21 mouse cellular contexts compared by ENCODE assay signal in the genomic region with DNA sequence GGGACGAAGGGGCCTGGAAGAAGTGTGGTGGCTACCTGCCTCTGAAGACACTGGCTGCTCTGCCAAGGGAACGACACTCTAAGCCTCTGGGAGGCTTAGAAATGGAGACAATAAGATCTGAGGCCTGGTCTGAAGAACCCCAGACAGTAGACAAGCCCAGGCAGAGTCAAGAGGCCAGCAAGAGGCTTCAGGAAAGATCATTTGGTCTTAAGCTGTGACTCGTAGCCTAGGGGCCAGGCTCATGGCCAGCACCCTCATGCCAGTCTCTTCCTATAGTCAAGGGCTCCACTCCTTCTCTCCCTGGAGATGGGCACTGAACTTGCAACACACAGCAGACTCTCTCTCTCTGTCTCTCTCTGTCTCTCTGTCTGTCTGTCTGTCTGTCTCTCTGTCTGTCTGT. TPM values are rescaled to one million over a fixed set of nuclear protein-coding genes. Genes with fewer than 3 reads are reported as not detected.
DNase-seq lines count a peak whose midpoint lies in the region; ATAC-seq and TF ChIP-seq lines count a peak whose summit lies in the region.
"Had no signal": no experiment of that assay in that cellular context is flagged by ENCODE, and none has a peak within 500 bp of the region (broad histone marks: within the 10 kb centered on the region; RNA-seq: fewer than 3 reads in every experiment).

No protein-coding gene starts in this region.

- DNase-seq in embryonic facial prominence, embryonic 10.5 days (ENCODE audit: low spot score): no peak
- no peak for DNase-seq in spleen, adult 2 months (ENCODE audit: low read depth in 1 of 2, low spot score in 2 of 2)
- no peak for DNase-seq in spleen, postnatal 4 days (ENCODE audit: low spot score in 2 of 2)
- no peak for DNase-seq in adrenal gland, postnatal 10 days
- no peak for DNase-seq in adrenal gland, adult 18-20 months (ENCODE audit: low spot score in 2 of 2)
- no peak for DNase-seq in retina, postnatal 1 day
- DNase-seq: cerebellum, adult 8-10 months; forebrain, postnatal 0 days; kidney, adult 11 months; kidney, postnatal 36 days; lung, adult 18-20 months; lung, postnatal 36 days had no signal

- ATAC-seq in embryonic facial prominence, embryonic 12.5 days (ENCODE audit: insufficient number of reproducible peaks, insufficient read depth, low FRiP score, low TSS enrichment): no peak
- peak; percentile 5 for ATAC-seq in liver, embryonic 12.5 days
- ATAC-seq: forebrain, postnatal 0 days; hindbrain, embryonic 16.5 days had no signal

- no peak overlapping the region for H3K27ac ChIP-seq in embryonic facial prominence, embryonic 12.5 days
- no peak overlapping the region for H3K27ac ChIP-seq in embryonic facial prominence, embryonic 10.5 days (replicated peaks)
- H3K27ac ChIP-seq in spleen, adult 2 months (ENCODE audit: insufficient read depth, low read length): peak overlapping the region; percentile 18; the same call in 1 of the 2 replicates
- H3K27ac ChIP-seq in liver, embryonic 12.5 days: peak overlapping the region; percentile 99
- H3K27ac ChIP-seq: forebrain, embryonic 10.5 days; midbrain, embryonic 12.5 days; neural tube, embryonic 12.5 days had no signal

- WGBS in embryonic facial prominence, embryonic 12.5 days: 69% methylated on average over 3 of the region's 3 CpGs
- WGBS in embryonic facial prominence, embryonic 10.5 days: 83% methylated on average over 3 of the region's 3 CpGs
- WGBS in spleen, adult 2 months: 84% methylated on average over 3 of the region's 3 CpGs
- WGBS in liver, embryonic 12.5 days (ENCODE audit: insufficient replicate concordance): 42% methylated on average over 3 of the region's 3 CpGs

- no peaks in the 10 kb centered on the region for H3K4me1 ChIP-seq in embryonic facial prominence, embryonic 12.5 days
- peaks cover 5% of the 10 kb centered on the region for H3K4me1 ChIP-seq in embryonic facial prominence, embryonic 10.5 days
- no peaks in the 10 kb centered on the region for H3K4me1 ChIP-seq in spleen, adult 2 months (ENCODE audit: control insufficient read depth, insufficient read depth, insufficient read length)
- peaks cover 76% of the 10 kb centered on the region for H3K4me1 ChIP-seq in liver, embryonic 12.5 days
- H3K4me1 ChIP-seq: forebrain, embryonic 10.5 days; midbrain, embryonic 12.5 days; neural tube, embryonic 12.5 days had no signal

- no peaks in the 10 kb centered on the region for H3K36me3 ChIP-seq in embryonic facial prominence, embryonic 12.5 days
- no peaks in the 10 kb centered on the region for H3K36me3 ChIP-seq in embryonic facial prominence, embryonic 10.5 days (replicated peaks)
- H3K36me3 ChIP-seq in spleen, adult 2 months (ENCODE audit: control insufficient read depth, insufficient read depth, low read length): no peaks in the 10 kb centered on the region
- no peaks in the 10 kb centered on the region for H3K36me3 ChIP-seq in liver, embryonic 12.5 days
- H3K36me3 ChIP-seq: forebrain, embryonic 10.5 days; G1E; heart, embryonic 10.5 days; limb, embryonic 10.5 days; midbrain, embryonic 12.5 days; neural tube, embryonic 12.5 days had no signal

- no peaks in the 10 kb centered on the region for H3K27me3 ChIP-seq in embryonic facial prominence, embryonic 12.5 days
- no peaks in the 10 kb centered on the region for H3K27me3 ChIP-seq in embryonic facial prominence, embryonic 10.5 days (replicated peaks; ENCODE audit: low read depth, poor library complexity, severe bottlenecking)
- no peaks in the 10 kb centered on the region for H3K27me3 ChIP-seq in spleen, adult 2 months (ENCODE audit: control insufficient read depth, insufficient read depth, low read length)
- H3K27me3 ChIP-seq in liver, embryonic 12.5 days (replicated peaks): no peaks in the 10 kb centered on the region
- H3K27me3 ChIP-seq: midbrain, embryonic 12.5 days; neural tube, embryonic 12.5 days had no signal

- no peak overlapping the region for H3K4me2 ChIP-seq in embryonic facial prominence, embryonic 12.5 days (replicated peaks)
- peak overlapping the region; percentile 68 for H3K4me2 ChIP-seq in liver, embryonic 12.5 days
- H3K4me2 ChIP-seq: midbrain, embryonic 12.5 days; neural tube, embryonic 12.5 days had no signal

- H3K4me3 ChIP-seq in embryonic facial prominence, embryonic 12.5 days: no peak overlapping the region
- no peak overlapping the region for H3K4me3 ChIP-seq in embryonic facial prominence, embryonic 10.5 days
- H3K4me3 ChIP-seq in spleen, adult 2 months (ENCODE audit: extremely low read depth, insufficient read depth, insufficient read length): no peak overlapping the region
- peak overlapping the region; percentile 36 for H3K4me3 ChIP-seq in liver, embryonic 12.5 days
- H3K4me3 ChIP-seq: forebrain, embryonic 10.5 days; heart, embryonic 10.5 days; limb, embryonic 10.5 days; midbrain, embryonic 12.5 days; neural tube, embryonic 12.5 days had no signal

- peak overlapping the region; percentile 7; the same call in 1 of the 2 replicates for H3K9ac ChIP-seq in embryonic facial prominence, embryonic 12.5 days
- H3K9ac ChIP-seq in liver, embryonic 12.5 days: peak overlapping the region; percentile 76
- H3K9ac ChIP-seq: forebrain, postnatal 0 days; midbrain, embryonic 12.5 days; neural tube, embryonic 12.5 days had no signal

- no peaks in the 10 kb centered on the region for H3K9me3 ChIP-seq in embryonic facial prominence, embryonic 12.5 days
- no peaks in the 10 kb centered on the region for H3K9me3 ChIP-seq in embryonic facial prominence, embryonic 10.5 days
- no peaks in the 10 kb centered on the region for H3K9me3 ChIP-seq in liver, embryonic 12.5 days (replicated peaks)
- H3K9me3 ChIP-seq: forebrain, embryonic 10.5 days; G1E; heart, embryonic 10.5 days; limb, embryonic 10.5 days; midbrain, embryonic 12.5 days; neural tube, embryonic 12.5 days had no signal

- TF ChIP-seq POLR2A in spleen, adult 2 months (IDR thresholded peaks at IDR 0.05; ENCODE audit: low read depth, low read length): no peak

- TF ChIP-seq CTCF in spleen, adult 2 months (IDR thresholded peaks at IDR 0.05; ENCODE audit: extremely low read depth, insufficient read depth, insufficient read length, insufficient replicate concordance): no peak

RNA-seq across cellular contexts. Expression of a gene that starts 12.2 kb away (rescaled TPM):
- 1.7 and 2.1 TPM in 2 replicates for polyA plus RNA-seq in embryonic facial prominence, embryonic 12.5 days (2016; fragmentation: Nextera tagmentation; extraction: Ambion mirVana)
- polyA plus RNA-seq in embryonic facial prominence, embryonic 10.5 days (2016; fragmentation: Nextera tagmentation; extraction: Ambion mirVana): 0.69 and 1.3 TPM in 2 replicates
- polyA plus RNA-seq in spleen, adult 2 months (2012; rRNA removed): 2.5 and 3.2 TPM in 2 replicates
- 0.13 TPM in 2 replicates for polyA plus RNA-seq in liver, embryonic 12.5 days (2016; fragmentation: Nextera tagmentation; extraction: Ambion mirVana)
- total RNA-seq in adrenal gland, postnatal 10 days (2021): 1 to 10 TPM in 1 of 2 experiments, under 1 TPM in 1; 0.60 to 1.1 TPM
- under 1 TPM in 1 of 2 experiments, not detected in 1; 0.32 TPM for total RNA-seq in adrenal gland, adult 18-20 months (2021)
- polyA plus RNA-seq: G1E had no signal

RNA-seq across cellular contexts. Expression of a gene that starts 28.8 kb away (rescaled TPM):
- 17.9 and 18.6 TPM in 2 replicates for polyA plus RNA-seq in embryonic facial prominence, embryonic 12.5 days (2016; fragmentation: Nextera tagmentation; extraction: Ambion mirVana)
- 9.5 and 11.4 TPM in 2 replicates for polyA plus RNA-seq in embryonic facial prominence, embryonic 10.5 days (2016; fragmentation: Nextera tagmentation; extraction: Ambion mirVana)
- 21.6 and 24.0 TPM in 2 replicates for polyA plus RNA-seq in spleen, adult 2 months (2012; rRNA removed)
- polyA plus RNA-seq in liver, embryonic 12.5 days (2016; fragmentation: Nextera tagmentation; extraction: Ambion mirVana): 35.1 and 39.7 TPM in 2 replicates
- 10 to 100 TPM in 1 of 2 experiments, 1 to 10 TPM in 1; 8.7 to 10.4 TPM for total RNA-seq in adrenal gland, postnatal 10 days (2021)
- 1 to 10 TPM; 7.2 to 7.5 TPM for total RNA-seq in adrenal gland, adult 18-20 months (2021)

RNA-seq across cellular contexts. Expression of a gene that starts 44.2 kb away (rescaled TPM):
- polyA plus RNA-seq in embryonic facial prominence, embryonic 12.5 days (2016; fragmentation: Nextera tagmentation; extraction: Ambion mirVana): 126 and 128 TPM in 2 replicates
- 124 and 134 TPM in 2 replicates for polyA plus RNA-seq in embryonic facial prominence, embryonic 10.5 days (2016; fragmentation: Nextera tagmentation; extraction: Ambion mirVana)
- polyA plus RNA-seq in spleen, adult 2 months (2012; rRNA removed): 4.4 and 4.5 TPM in 2 replicates
- polyA plus RNA-seq in liver, embryonic 12.5 days (2016; fragmentation: Nextera tagmentation; extraction: Ambion mirVana): 82.0 and 85.1 TPM in 2 replicates
- total RNA-seq in adrenal gland, postnatal 10 days (2021): 10 to 100 TPM; 59.0 to 63.9 TPM
- total RNA-seq in adrenal gland, adult 18-20 months (2021): 10 to 100 TPM; 56.5 to 60.9 TPM

Comparison
In these comparisons a context has a peak if more than half of its experiments do, and no peak if none do; other contexts are left out.
1. H3K27ac ChIP-seq: peak in spleen, adult 2 months (single experiment) and liver, embryonic 12.5 days (single experiment); none in embryonic facial prominence, embryonic 12.5 days (single experiment) and embryonic facial prominence, embryonic 10.5 days (single experiment).
2. RNA of a gene that starts 44.2 kb away (polyA plus RNA-seq): 124 to 134 TPM in embryonic facial prominence, embryonic 10.5 days, 126 to 128 TPM in embryonic facial prominence, embryonic 12.5 days and 82.0 to 85.1 TPM in liver, embryonic 12.5 days; 4.4 to 4.5 TPM in spleen, adult 2 months; every median in the first group is over 10 times any median in the second.